Mouse (Mus musculus) urinary bladder, postnatal 36 days (tissue): ENCODE data around the gene Ctrc.
"Not testable (repeated sequence)": the region's sequence is repeated elsewhere in the genome, so short reads cannot be mapped to it uniquely, and the experiment has no call there.

ENCODE experiments used
- DNase-seq, 2 experiments: peaks; one replicate each; pipeline ENCODE4 v3.0.0; 2022; ENCODE audit warnings: low spot score in 2 of 2, mixed read lengths in 1 of 2

Gene Ctrc

DNA sequence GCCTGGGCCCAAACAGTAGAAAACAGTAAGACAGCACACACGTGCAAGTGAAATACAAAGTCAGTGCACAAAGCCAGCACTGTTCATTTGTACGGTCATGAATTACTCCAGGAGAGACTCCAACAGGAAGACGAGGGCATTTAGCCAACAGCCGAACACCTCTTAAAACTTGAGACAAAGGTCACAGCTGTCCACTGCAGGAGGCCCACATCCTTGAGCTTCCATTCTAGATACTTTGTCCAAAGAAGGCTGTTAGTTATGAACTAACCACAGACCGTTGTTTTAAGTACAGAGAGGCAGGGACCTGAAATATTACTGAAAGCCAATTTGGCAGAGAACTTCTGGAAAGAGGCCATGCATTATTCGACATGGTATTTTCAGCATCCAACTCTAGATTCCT lies 59.1 kb downstream of the Ctrc start:
- DNase-seq, result no peak

- DNase-seq, result no peak
These were observed 60.0 kb downstream of the Ctrc start for GRCm38 (mm10) chr4:141786141-141786540.

DNA sequence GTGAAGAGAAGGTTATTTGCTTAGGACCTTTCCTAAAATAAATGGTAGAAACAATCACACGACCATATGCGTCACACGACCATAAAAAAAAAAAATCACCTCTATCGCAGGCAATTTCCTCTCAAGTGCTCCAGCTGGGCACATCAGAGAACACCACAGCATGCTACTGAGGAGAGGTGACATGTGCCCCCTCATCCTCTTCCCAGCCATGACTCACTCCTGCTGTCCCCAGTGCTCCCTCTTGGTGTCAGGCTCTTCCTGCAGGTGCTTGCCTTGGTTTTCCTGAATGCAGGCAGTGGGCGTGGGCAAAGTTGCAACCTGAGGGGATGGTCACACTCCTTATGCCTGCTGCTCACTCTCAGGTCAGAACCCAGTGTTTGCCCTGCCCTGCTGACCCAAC lies 61.3 kb downstream of the Ctrc start:
- DNase-seq, result no peak

DNA sequence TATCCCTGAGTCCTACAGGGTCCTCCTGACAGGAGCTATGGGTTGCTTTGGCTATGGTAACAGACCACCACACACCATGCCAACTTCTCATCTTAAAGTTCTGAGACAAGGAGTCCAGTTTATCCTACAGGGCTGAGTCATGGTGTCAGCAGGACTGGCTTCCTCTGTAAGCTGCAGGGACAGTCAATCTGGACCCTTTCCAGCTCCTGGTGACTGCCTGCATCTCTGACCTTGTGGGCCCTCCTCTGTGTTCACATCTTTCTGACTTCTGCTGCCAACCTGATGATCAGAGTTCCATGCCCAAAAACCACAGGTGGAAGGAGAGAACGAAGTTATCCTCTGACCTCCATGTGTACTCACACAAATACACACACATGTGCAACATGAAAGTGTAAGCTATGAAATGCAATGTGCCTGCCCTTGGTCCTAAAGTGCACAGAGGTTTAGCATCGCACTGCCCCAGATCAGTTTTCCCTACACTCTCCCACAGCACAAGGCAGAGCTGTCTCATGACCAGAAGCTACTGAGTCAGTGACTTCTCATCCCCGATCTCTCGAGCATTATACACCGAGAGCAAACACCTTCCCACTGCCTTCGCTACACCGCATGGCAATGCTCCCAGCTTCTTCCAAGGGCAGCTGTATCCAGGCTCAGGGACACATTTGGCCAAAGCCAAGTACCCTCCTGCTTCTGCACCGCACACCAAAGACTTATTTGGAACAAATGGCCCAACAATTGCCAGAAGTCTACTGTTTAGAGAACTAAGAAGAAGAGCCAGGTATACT lies 64.8 kb downstream of the Ctrc start:
- no peak for DNase-seq

GRCm38 (mm10) chr4:141779828-141780227 lies 66.3 kb downstream of the Ctrc start:
- DNase-seq, result no peak

GRCm38 (mm10) chr4:141773019-141773418 lies 73.1 kb downstream of the Ctrc start:
- not testable (repeated sequence) for DNase-seq

DNA sequence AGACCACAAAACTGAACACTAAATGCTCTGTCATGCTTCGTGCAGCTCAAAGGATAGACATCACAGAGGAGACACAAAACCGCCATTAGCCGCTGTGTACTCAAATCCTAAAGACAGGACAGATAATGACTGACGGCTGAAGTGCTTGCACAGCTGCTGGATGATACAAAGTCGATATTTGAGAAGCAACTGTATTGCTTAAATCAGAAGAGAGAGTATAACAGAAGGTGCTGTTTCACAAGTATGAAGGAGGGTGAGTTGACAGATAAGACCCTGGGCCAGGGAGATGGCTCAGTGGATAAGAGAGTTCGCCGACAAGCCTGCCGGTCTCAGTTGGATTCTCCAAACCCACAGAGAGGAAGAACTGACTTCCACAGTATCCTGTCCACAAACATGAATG lies 74.3 kb downstream of the Ctrc start:
- DNase-seq, result no peak

DNA sequence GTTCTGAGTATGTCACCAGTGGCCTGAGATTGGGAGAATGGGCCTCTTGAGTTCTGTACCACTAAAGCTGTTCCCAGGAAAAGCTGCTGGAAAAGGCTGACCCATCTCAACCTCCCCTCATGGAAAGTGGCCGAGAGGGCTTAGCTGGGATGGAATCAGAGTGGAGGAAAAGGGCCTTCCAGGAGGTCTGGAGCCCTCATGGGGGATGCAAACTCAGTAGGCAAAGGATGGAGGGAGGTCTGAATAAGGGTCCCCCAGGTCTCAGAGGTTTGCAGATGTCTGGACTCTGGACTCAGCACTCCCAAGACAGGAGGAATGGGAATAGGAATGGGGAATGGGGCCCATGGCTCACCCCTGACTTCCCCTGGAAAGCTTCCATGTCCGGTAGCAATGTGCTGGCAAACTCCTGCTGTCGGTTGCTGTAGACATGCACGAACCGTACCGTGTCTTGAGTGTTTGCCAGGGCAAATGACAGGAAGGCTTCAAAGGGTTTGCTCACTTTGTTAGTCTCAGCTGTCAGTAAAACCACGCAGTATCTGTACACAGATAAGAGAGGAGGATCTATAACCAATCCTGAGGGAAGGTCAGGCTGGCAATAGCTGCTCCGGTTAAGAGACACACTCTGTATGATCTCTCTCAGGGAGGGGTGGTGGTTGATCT lies 76.5 kb downstream of the Ctrc start:
- DNase-seq, result no peak

GRCm38 (mm10) chr4:141767353-141768036 lies 78.7 kb downstream of the Ctrc start:
- peak in 1 of 2 experiments; percentile 44 for DNase-seq

GRCm38 (mm10) chr4:141766668-141767352 lies 79.3 kb downstream of the Ctrc start:
- DNase-seq, result no peak

DNA sequence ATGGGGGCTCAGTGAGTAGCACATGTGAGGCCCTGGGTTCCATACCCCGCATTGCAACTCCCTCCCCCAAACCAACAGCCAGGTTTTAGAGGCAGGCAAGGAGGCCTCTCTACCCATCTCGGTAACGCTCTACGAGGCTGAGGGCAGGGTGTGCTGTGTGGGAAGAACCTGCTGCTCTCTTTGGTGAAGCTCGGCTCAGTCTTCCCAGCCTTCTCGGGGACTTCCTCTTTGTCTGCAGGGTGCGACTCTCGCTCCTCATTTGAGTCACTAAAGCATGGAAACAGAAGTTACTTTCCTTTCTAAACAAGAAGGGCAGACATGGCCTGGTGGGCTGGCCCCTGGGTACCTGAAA lies 79.9 kb downstream of the Ctrc start:
- DNase-seq, result no peak

- DNase-seq, result no peak
These were observed 81.2 kb downstream of the Ctrc start for GRCm38 (mm10) chr4:141765008-141765407.
